In the genomic region with DNA sequence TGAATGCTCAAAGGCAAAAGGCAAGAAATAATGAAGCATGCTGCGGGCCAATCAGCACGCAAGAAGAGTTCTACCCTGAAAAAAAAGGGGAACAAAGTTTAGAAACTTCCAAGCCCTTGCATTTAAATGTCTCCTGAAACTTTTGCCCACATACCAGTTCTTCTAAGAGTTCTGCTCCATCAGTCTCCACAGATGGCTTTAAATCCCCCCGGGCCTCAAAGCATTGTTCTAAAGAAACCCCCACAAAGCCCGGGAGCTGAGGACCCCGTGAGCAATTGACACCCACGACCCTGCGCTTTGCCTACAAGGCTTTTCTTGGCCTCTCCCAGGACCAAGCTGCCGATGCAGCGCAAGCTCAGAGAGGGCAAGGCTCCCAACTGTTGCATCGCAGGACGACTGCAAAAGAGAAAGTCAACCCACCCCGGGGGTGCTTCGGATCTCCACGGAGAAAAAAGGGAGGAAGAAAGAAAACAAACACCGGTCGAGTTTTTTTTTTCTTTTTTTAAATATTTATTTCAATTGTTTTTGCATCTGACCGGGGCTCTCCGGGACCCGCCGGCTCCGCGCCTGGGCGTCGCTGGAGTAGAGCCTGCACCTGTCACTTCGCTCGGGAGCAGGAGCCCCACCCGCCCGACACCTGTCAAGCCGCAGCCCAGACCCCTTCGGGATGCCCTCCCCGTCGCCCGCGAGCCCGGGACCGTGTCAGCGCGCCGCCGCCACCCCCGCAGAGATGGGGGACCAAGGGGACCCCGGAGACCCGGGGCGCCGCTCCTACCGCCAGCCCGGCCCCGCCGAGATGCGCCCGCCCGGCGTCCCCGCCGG, we compare ENCODE assay signal across 8 mouse cellular contexts. TPM values are rescaled to one million over a fixed set of nuclear protein-coding genes. Genes with fewer than 3 reads are reported as not detected.
DNase-seq lines count a peak whose midpoint lies in the region; ATAC-seq and TF ChIP-seq lines count a peak whose summit lies in the region.

No protein-coding gene starts in this region.

- H3K4me1 ChIP-seq in forebrain, embryonic 13.5 days: peaks cover 18% of the 10 kb centered on the region
- peaks cover 4% of the 10 kb centered on the region; the same call in 1 of the 2 replicates for H3K4me1 ChIP-seq in small intestine, adult 2 months (ENCODE audit: control insufficient read depth, insufficient read depth, insufficient read length, low read length)

- no peaks in the 10 kb centered on the region for H3K36me3 ChIP-seq in forebrain, embryonic 13.5 days (ENCODE audit: poor library complexity, severe bottlenecking)
- H3K36me3 ChIP-seq in small intestine, adult 2 months (ENCODE audit: control insufficient read depth, insufficient read depth, low read length): peaks cover 5% of the 10 kb centered on the region

- ATAC-seq in forebrain, embryonic 13.5 days: peak; percentile 63
- ATAC-seq in megakaryocyte, adult 5-6 weeks (ENCODE audit: poor library complexity, severe bottlenecking): peak; percentile 58
- ATAC-seq in megakaryocyte-erythroid progenitor cell, adult 5-6 weeks (replicated peaks; ENCODE audit: low FRiP score, low TSS enrichment, poor library complexity, severe bottlenecking): no peak

- peak overlapping the region; percentile 82 for H3K4me2 ChIP-seq in forebrain, embryonic 13.5 days

- TF ChIP-seq CTCF in small intestine, adult 2 months (IDR thresholded peaks at IDR 0.05; ENCODE audit: extremely low read depth, insufficient read length, insufficient replicate concordance, low read depth, low read length): no peak

- H3K9me3 ChIP-seq in forebrain, embryonic 13.5 days (replicated peaks): no peaks in the 10 kb centered on the region

- intact Hi-C loops in heart, postnatal 14 days (cut with DNase I): loop anchor here (2.0 kb wide), 1 partner anchor 150 kb away; no protein-coding TSS in a partner anchor

- under 1% methylated on average over 55 of the region's 55 CpGs for WGBS in forebrain, embryonic 13.5 days
- 1% methylated on average over 55 of the region's 55 CpGs for WGBS in small intestine, adult 2 months

- peak overlapping the region; percentile 96 for H3K27ac ChIP-seq in forebrain, embryonic 13.5 days
- H3K27ac ChIP-seq in small intestine, adult 2 months (ENCODE audit: insufficient read depth, low read depth, low read length): peak overlapping the region; percentile 84

- no peak for TF ChIP-seq POLR2A in small intestine, adult 2 months (IDR thresholded peaks at IDR 0.05; ENCODE audit: low read depth, low read length)

- H3K4me3 ChIP-seq in forebrain, embryonic 13.5 days: peak overlapping the region; percentile 96
- peak overlapping the region; percentile 99 for H3K4me3 ChIP-seq in small intestine, adult 2 months (ENCODE audit: low read depth, low read length)

- peak overlapping the region; percentile 91 for H3K9ac ChIP-seq in forebrain, embryonic 13.5 days

- no peaks in the 10 kb centered on the region for H3K27me3 ChIP-seq in forebrain, embryonic 13.5 days
- H3K27me3 ChIP-seq in small intestine, adult 2 months (ENCODE audit: control insufficient read depth, insufficient read depth, low read length): no peaks in the 10 kb centered on the region

- DNase-seq in MEL-GATA-1-ER (ENCODE audit: extremely low read depth, low read depth): peak; percentile 84
- DNase-seq in c-Kit-positive CD71-negative TER-119-negative erythroid progenitor cells, embryonic 14.5 days (ENCODE audit: low read depth): peak; percentile 53
- peak; percentile 39 to 47 for DNase-seq in heart, postnatal 14 days
- DNase-seq in layer of hippocampus, postnatal 14 days (ENCODE audit: low spot score in 2 of 2): peak; percentile 23 to 41

RNA-seq across cellular contexts. Expression of a gene that starts 0.8 kb away (rescaled TPM):
- 18.8 and 21.5 TPM in 2 replicates for polyA plus RNA-seq in forebrain, embryonic 13.5 days (2015; fragmentation: Nextera tagmentation; extraction: Ambion mirVana)
- total RNA-seq in heart, postnatal 14 days (2021): 10 to 100 TPM; 20.0 to 23.8 TPM
- 10 to 100 TPM; 42.5 to 44.9 TPM for total RNA-seq in layer of hippocampus, postnatal 14 days (2021)
- 108 and 126 TPM in 2 replicates for total RNA-seq in megakaryocyte, adult 5-6 weeks (2015)
- 43.9 and 56.8 TPM in 2 replicates for total RNA-seq in megakaryocyte, adult 5-6 weeks (2017)
- polyA plus RNA-seq in small intestine, adult 2 months (2012; rRNA removed): 1.0 and 2.9 TPM in 2 replicates
- total RNA-seq in megakaryocyte-erythroid progenitor cell, adult 5-6 weeks (2014; fragmentation: Nextera tagmentation): 48.3 and 62.1 TPM in 2 replicates
- total RNA-seq in megakaryocyte-erythroid progenitor cell, adult 5-6 weeks (2017): 28.6 and 29.6 TPM in 2 replicates

Comparison
In these comparisons a context has a peak if more than half of its experiments do, and no peak if none do; other contexts are left out.
1. DNase-seq: peak in every context shown above with its lines; median percentile 84 in MEL-GATA-1-ER; 53 in c-Kit-positive CD71-negative TER-119-negative erythroid progenitor cells, embryonic 14.5 days; 43 in heart, postnatal 14 days; 32 in layer of hippocampus, postnatal 14 days.